Mouse (Mus musculus) G1E (cell line): ENCODE measurements around the gene Phlpp1.

Source experiments
- CTCF ChIP-seq: IDR thresholded peaks from 2 replicates; pipeline ENCODE4 v1.5.1; 2012; ENCODE audit warnings: low read depth, low read length, inconsistent platforms, mixed read lengths
- GATA1 ChIP-seq: IDR thresholded peaks from 2 replicates; pipeline ENCODE4 v1.6.1; 2012; ENCODE audit warnings: borderline replicate concordance, low read length, inconsistent platforms, mixed read lengths

- TF ChIP-seq CTCF (no peak), GATA1 (no peak)
These were observed 215.7 kb downstream of the Phlpp1 start for GRCm38 (mm10) chr1:106387264-106387663.
